Mouse (Mus musculus) layer of hippocampus, adult 2 months (tissue): Measurements from ENCODE around the gene Tes. TPM values are rescaled to one million over a fixed set of nuclear protein-coding genes. Genes with fewer than 3 reads are reported as not detected.

ENCODE experiments used
- DNase-seq, 2 experiments: peaks; one replicate each; pipeline ENCODE4 v3.0.0; 2022; ENCODE audit warnings: low spot score in 2 of 2
- H3K27ac ChIP-seq: fragments of 200-600 bp; 2 replicates; pipeline ENCODE4 v1.8.1; 2022
- H3K4me3 ChIP-seq: fragments of 200-600 bp; 2 replicates; pipeline ENCODE4 v1.8.1; 2022; ENCODE audit warnings: mild to moderate bottlenecking
- CTCF ChIP-seq: fragments of 200-600 bp; conservative IDR thresholded peaks from 2 replicates; pipeline ENCODE4 v1.8.1; 2022; ENCODE audit warnings: antibody characterized with exemption, mild to moderate bottlenecking, moderate library complexity
- long read RNA-seq, 2 experiments: library from polyadenylated mRNA; stranded (forward); transcript quantifications; one replicate each; pipeline ENCODE4 v2.0.0; 2021; ENCODE audit warnings: borderline mapping rate in 2 of 2
- total RNA-seq, 2 experiments: library from RNA; stranded (reverse); gene quantifications; 2 replicates each; pipeline ENCODE4 v1.2.3; 2021

Tes gene
- total RNA-seq: 1 to 10 TPM; 1.8 to 2.8 TPM
- long read RNA-seq, experiment 1, partial matches to known transcripts: 0 of 2 reads
- long read RNA-seq, experiment 1, other reads (novel, unspliced or antisense): 0 of 2 reads
- long read RNA-seq, experiment 2, partial matches to known transcripts: 0 of 2 reads
- long read RNA-seq, experiment 2, other reads (novel, unspliced or antisense): 0 of 2 reads

DNA sequence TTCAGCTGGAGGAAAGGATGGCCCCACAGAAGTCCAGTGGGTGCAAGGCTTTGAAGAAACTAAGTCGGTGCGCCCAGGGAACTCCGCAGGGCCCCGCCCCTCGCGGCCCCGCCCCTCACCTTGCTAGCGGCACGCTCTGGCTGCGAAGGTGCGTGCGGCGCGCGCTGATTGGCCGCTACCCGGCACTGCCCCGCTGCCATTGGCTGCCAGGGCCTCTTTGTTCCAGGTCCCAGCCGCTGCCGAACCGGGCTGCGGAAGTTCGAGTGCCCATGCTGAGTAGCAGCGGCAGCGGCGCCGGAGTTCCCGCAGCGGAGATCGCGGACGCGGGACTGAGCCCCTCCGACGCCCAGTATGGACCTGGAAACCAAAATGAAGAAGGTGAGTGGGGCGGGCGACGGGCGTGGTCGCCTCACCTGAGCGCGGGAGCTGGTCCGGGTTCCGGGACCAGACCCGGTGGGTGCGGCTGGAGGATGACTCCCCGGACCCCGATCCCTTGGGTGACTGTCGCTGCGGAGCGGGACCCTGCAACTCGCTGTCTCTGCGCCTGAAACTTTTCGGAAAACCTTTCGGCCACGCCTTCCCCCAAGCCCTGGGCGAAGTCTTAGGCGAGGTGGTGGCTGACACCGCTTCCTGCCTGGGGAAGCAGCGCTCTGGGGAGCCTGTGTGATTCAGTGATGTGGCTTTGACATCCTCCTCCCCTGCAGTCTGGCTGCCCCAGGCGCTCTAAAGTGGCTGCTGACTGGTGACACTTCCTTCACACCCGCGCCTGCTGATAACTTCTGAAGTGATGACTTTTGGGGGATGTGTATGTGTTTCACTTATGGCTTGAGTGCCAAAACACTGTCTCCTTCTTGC is at the start of gene Tes:
Tes (plus strand) TSS at position 214 of the 855 bp plus-strand sequence.
- peak within 1 kb of the TSS; percentile 61; the same call in 1 of the 2 replicates for H3K27ac ChIP-seq
- DNase-seq: peak; percentile 29 to 39
- H3K4me3 ChIP-seq: peak within 1 kb of the TSS; percentile 65
- TF ChIP-seq CTCF: no peak

DNA sequence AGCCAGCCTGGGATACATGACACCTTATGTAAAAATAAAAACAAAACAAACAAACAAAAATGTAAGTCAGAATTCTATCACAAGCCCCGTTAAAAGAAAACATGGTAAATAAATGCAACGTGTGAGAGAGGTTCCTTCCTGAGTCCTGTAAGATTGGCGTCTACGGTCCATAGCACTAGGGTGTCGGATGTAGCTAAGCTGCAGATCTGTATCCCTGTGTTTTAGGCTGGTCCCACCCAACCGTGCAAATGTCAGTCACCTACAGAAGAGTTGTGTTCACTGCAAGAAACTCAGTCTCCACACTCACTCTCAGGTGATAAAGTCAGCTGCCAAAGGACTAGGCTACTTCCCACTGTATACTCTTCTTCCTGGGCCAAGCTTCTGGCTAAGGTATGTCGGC is 39.1 kb upstream of the Tes start:
- no peak for DNase-seq
- no peak overlapping the region for H3K4me3 ChIP-seq
- no peak for TF ChIP-seq CTCF

DNA sequence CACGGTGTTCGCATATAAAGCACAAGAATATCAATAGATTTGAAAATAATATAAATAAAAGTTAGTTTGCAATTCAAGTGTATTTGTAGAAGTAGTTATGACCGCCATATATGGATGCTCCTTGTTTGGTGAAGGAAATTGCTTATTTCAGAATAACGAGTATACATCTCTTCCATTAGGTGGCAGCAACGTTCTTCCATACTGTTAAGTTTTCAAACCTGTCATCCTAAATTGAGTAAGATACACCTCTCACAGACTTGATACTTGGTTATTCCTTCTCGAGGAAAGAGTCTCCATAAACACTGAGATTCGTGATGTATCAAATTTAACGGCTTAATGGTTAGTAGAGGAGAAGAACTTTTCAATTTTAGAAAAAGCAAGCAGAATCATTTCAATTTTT is 37.4 kb upstream of the Tes start:
- H3K27ac ChIP-seq: no peak overlapping the region
- peak; percentile 89 for TF ChIP-seq CTCF
- no peak overlapping the region for H3K4me3 ChIP-seq
- peak; percentile 34 to 42 for DNase-seq

More for the DNA sequence above, 39.1 kb upstream of the Tes start:
- H3K27ac ChIP-seq: no peak overlapping the region

DNA sequence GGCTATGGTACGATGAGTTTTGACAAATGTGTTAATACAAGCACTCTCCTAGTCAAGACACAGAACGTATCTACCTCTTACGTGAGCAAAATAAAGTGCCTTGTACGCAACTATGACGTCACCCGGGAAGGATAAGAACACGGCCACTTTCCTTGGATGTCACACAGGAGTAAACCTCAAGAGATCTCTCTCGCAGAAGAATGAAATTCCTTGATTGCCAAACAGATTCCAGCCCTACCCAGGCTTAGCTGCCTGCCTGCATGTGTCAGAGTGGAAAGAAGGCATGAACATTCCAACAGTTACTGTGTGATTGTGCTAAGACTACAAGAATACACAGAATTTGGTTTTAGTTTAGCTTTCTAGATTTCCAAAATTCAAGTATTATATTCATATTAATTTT is 36.1 kb upstream of the Tes start:
- Histone ChIP-seq H3K4me3 (no peak overlapping the region), H3K27ac (no peak overlapping the region)
- DNase-seq: no peak
- no peak for TF ChIP-seq CTCF

DNA sequence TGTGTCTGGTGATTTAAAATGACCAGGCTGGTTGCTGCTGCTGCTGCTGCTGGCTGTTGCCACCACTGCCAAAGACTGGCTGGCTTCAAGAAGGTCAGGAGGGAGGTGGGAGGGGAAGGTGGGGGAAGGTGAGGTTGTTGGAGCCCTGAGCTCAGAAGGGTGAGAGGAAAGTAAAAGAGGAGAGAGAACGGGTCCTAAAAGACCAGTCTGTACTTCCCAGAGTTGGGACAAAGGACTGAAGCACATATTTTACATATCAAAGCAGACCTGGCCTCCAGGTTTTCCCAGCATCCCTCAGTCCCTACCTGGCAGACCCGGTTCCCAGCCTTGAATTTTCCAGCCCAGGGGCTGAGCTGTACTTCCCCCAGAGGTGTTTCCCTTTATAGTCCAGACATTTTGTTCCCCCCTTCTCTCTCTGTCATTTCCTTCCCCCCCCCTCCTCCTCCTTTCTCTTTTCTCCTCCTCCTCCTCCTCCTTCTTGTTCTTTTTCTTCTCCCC is 32.7 kb upstream of the Tes start:
- no peak for DNase-seq
- no peak overlapping the region for H3K27ac ChIP-seq
- no peak for TF ChIP-seq CTCF
- H3K4me3 ChIP-seq: no peak overlapping the region

DNA sequence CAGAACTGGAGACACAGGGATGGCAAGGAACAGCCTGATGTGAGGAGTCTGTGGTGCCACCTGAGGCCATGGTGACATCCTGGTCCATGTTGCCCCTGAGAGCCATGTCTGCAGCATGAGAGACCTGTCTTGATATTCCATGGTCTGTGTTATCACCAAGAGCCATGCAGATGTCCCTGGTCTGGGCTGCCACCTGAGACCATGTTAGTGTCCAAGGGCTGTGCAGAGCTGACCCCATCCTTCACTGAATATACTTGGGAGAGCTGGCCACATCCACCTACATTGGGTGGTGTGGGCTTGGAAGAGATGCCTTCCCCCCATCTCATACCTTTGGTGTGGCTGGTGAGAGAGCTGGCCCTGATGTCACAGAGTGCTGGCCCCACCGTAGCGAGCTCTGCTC is 30.9 kb upstream of the Tes start:
- Histone ChIP-seq H3K4me3 (no peak overlapping the region), H3K27ac (no peak overlapping the region)
- no peak for DNase-seq
- no peak for TF ChIP-seq CTCF

DNA sequence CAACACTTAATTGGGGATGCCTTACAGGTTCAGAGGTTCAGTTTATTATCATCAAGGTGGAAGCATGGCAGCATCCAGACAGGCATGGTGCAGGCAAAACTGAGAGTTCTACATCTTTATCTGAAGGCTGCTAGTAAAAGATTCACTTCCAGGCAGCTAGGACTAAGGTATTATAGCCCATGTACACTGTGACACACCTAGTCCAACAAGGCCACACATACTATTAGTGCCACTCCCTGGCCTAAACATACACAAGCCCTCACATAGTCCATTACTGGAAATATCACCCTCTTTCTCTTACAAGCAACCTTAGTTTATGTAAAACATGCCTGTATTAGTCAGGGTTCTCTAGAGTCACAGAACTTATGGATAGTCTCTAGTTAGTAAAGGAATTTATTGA is 29.7 kb upstream of the Tes start:
- H3K4me3 ChIP-seq: no peak overlapping the region
- DNase-seq: no peak
- H3K27ac ChIP-seq: no peak overlapping the region
- no peak for TF ChIP-seq CTCF

DNA sequence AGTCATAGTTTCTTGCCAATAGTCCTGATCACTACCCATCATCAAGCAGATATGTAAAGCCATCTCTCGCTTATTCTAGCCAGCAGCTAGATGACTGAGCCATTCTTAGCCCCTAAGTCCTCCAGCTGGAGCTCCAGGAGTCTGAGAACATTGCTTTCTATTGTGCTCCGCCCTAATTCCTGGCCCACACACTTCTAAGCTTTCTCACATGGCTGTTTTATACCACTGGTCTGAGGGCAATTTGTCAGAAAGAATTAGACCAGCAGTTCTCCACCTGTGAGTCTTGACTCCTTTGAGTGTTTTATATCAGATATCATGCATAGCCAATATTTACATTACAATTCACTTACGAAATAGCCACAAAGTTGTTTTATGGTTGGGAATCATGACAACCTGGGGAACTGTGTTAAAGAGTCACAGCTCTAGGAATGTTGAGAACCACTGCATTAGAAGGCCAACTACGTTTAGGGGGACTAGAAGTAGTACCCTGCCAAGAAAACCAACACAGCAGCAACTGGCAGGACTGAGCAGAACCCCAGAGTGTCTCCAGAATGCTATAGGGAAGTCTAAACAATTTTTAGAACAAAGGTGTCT is 13.4 kb upstream of the Tes start:
- H3K4me3 ChIP-seq: no peak overlapping the region
- no peak for DNase-seq
- TF ChIP-seq CTCF: no peak
- H3K27ac ChIP-seq: no peak overlapping the region

DNA sequence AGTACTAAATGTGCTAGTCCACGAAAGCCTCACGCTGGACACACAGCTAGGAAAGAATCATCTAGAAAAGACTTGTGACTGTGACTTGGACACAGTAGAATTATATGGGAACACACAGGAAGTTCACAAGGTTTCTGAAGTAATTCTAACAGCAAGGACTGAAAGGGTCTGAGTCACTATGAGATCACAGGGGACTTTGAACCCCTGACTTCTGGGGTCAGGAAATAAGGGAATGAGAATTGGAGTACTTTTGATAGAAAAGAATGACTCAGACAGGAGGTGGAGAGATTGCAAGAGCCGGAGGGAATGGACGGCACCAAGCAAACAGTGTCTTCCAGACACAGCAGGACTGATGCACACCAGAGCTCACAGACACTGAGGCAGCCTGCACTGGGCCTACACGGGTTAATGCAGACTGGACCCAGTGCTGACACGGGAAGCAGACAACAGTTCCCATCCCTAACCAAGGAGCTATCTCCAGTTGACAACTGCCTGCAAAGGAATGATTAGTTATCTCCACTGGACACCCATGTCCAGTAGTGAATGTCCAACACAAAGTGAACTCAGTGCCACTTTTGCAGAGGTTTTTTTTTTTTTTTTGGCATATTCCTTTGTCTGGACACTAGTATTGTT is 11.8 kb upstream of the Tes start:
- no peak for TF ChIP-seq CTCF
- H3K27ac ChIP-seq: no peak overlapping the region
- H3K4me3 ChIP-seq: no peak overlapping the region
- no peak for DNase-seq

DNA sequence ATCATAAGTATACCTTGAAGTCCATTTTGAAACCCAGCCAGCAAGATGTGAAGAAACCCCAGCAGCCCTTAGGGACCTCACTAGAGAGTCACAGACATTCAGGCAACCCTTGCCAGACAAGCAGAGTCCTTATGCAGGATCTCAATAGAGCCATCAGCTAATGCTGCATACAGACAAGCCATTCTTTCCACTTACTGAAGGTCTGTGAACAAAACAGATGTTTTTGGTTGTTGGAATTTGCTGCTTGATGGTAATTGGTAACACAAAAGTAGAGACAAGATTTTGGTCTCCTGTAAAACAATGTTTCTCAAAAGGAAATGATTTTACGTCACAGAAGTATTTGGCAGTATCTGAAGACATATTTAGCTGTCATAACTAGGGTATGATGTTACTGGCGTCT is 10.2 kb upstream of the Tes start:
- Histone ChIP-seq H3K27ac (no peak overlapping the region), H3K4me3 (no peak overlapping the region)
- TF ChIP-seq CTCF: no peak
- DNase-seq: no peak

DNA sequence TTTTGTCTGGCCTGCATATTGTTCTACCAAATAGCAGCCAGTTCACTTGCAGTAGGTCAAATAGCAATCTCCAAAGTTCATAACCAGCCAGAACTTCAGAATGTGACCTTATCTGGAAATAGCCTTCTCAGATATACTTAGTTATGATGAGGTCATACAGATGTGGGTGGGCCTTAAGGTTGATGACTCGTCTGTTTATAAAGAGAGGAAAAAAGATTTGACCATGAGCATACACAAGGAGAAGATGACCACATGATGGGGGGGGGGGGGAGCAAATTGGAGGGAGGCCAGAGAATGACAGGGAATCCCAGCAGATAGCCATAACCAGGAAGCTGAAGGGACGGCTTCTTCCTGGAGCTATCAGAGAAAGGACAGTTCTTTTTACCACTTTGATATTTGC is 9.3 kb upstream of the Tes start:
- no peak overlapping the region for H3K27ac ChIP-seq
- H3K4me3 ChIP-seq: no peak overlapping the region
- no peak for DNase-seq
- no peak for TF ChIP-seq CTCF

DNA sequence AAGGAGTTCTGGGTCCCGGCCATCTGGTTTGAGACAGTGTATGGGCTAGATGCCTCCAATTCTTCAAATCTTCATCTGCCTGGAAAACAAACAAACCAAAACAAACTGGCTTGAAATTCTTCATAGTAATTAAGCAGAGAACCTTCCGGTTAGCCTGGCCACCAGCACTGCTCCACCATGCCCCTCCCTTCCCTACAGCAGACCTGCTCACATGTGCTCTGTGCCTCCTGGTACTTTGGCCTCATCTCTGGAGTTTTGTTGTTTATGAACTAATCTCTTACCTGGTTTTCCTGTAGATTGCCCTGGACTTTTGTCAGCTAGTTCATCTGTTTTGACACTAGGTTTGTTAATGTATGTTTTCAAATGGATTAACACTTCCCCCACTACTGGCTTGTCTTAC is 5.4 kb upstream of the Tes start:
- TF ChIP-seq CTCF: no peak
- DNase-seq: no peak

DNA sequence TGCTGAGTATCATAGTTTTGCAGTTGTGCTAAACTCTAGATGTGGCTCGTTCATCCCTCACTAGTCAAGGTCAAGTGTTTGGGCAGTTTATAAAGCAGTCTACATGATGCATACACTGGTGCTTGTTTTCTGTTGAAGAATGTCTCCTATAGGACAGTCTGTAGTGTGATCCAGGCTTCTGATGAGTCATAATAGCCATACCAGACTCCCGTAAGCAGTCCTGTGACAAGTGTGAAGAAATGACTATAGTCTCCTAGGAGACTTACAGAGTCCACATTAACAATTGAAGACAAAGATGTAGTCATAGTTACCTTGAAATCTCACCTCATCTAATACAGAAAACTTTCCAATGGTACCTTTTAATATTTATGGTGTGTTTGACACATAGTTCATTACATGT is 4.8 kb upstream of the Tes start:
- DNase-seq: no peak
- no peak overlapping the region for H3K4me3 ChIP-seq
- no peak for TF ChIP-seq CTCF
- no peak overlapping the region for H3K27ac ChIP-seq

More for the DNA sequence above, 5.4 kb upstream of the Tes start:
- no peak overlapping the region for H3K27ac ChIP-seq
- H3K4me3 ChIP-seq: no peak overlapping the region
